Mouse (Mus musculus) kidney, postnatal 36 days (tissue): Measurements from ENCODE around the gene Scyl1.
"Not testable (repeated sequence)": the region's sequence is repeated elsewhere in the genome, so short reads cannot be mapped to it uniquely, and the experiment has no call there.

ENCODE experiments used
- DNase-seq, 2 experiments: peaks; one replicate each; pipeline ENCODE4 v3.0.0; 2021 to 2022; ENCODE audit warnings: mixed read lengths in 2 of 2

Gene Scyl1

DNA sequence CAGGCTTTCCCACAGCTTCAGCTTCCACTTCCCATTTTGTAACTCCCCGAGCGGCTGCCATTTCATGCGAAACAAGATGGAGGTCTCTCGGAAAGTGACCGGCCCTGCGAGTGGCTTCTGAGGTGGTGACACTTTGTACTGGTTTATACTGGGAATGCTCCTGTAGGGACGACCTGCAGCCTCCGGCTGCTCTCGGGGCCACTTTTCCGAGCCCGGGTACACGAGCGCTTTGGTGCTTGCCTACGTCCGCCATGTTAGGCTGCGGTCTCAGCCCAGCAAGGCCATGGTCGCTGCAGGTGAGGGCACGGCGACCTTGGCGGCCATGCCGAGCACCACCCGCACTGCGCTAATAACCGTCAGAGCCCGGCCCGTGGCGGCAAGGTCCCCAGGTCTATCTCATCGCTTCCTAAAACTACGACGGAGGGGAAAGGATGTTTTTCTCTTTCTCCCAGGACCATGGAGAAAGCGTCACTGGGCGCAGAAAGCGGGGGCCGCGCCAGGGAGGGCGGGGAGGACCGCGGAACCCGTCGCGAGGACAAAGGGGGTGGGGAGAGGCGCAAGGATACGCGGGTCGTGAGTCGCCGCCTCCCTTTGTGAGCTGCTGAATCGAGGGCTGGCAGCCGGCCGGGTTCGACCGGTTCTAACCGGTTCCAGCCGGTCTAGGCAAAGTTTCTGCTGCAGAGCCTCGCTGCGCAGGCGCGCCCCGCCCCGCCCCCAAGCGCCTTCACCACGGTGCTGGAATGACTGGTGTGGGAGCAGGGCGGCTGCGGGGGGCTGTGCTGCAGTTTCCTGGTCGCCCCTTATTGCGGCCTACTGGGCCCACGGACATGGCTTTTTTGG is 32.0 kb upstream of the Scyl1 start:
- DNase-seq: peak; percentile 100

GRCm38 (mm10) chr19:5802787-5803040 is 31.5 kb upstream of the Scyl1 start:
- DNase-seq: no peak

- DNase-seq: peak; percentile 96
Observed at GRCm38 (mm10) chr19:5802011-5802786, 31.0 kb upstream of the Scyl1 start.

DNA sequence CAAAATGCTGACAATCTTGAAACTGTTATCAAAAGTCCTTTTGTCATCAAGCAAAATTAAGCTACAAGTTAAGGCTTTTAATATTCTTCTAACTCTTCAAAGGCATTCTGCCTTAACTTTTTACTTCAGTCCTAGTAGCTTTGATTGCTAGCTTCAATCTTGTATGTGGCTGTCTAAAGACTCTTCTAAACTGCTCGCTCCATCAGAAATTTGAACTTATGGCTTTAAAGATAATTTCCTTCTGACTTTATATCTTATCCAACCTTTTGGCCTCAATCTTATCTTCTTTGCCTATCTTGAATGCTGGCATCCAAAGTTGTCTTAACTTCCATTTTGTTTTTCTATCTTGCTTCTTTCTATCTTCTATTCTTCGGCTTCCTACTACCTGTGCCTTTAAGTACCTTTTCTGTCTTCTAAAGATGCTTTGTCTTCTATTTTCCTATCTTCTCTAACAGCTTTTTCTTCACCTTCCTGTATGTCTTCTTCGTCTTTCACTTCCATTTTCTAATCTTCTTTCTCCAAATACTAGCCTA is 30.3 kb upstream of the Scyl1 start:
- DNase-seq: no peak

GRCm38 (mm10) chr19:5800632-5801431 is 29.6 kb upstream of the Scyl1 start:
- no peak for DNase-seq

GRCm38 (mm10) chr19:5800350-5800631 is 29.1 kb upstream of the Scyl1 start:
- DNase-seq: no peak

- DNase-seq: no peak
Observed at GRCm38 (mm10) chr19:5799566-5800349, 28.5 kb upstream of the Scyl1 start.

- no peak for DNase-seq
Observed at GRCm38 (mm10) chr19:5798700-5799479, 27.7 kb upstream of the Scyl1 start.

DNA sequence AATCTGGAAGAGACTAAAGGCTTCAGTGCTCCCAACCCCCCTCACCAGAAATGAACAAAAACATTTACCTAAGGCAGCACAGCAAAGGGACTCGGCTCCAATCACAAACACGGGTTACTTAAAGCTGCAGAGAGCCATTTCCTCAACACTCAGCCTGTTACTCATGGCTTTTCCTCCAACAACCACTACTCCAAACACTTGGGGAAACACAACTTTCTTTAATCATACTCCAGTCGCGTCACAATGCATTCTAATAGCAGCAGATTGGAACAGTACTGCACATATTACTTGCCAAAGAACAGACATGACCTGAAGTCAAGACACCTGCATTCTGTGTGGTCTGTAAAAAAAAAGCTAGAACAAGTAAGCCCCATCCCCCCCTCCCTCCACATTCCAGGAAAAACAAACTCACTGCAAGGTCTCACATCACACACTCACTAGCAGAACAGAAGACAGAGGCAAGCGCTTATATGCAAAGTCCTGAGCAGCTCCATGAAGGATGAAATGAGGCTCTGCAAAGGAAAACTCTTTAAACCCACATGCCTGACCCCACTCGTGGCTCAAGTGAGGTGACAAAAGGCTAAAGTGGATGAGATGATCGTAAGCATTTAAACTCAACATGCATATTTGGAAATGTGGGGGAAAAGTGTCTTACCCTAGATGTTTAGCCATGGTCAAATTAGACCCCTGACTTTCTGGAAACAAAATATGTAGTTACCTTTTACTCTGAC is 26.3 kb upstream of the Scyl1 start:
- DNase-seq: no peak

GRCm38 (mm10) chr19:5796573-5797111 is 25.4 kb upstream of the Scyl1 start:
- no peak for DNase-seq

DNA sequence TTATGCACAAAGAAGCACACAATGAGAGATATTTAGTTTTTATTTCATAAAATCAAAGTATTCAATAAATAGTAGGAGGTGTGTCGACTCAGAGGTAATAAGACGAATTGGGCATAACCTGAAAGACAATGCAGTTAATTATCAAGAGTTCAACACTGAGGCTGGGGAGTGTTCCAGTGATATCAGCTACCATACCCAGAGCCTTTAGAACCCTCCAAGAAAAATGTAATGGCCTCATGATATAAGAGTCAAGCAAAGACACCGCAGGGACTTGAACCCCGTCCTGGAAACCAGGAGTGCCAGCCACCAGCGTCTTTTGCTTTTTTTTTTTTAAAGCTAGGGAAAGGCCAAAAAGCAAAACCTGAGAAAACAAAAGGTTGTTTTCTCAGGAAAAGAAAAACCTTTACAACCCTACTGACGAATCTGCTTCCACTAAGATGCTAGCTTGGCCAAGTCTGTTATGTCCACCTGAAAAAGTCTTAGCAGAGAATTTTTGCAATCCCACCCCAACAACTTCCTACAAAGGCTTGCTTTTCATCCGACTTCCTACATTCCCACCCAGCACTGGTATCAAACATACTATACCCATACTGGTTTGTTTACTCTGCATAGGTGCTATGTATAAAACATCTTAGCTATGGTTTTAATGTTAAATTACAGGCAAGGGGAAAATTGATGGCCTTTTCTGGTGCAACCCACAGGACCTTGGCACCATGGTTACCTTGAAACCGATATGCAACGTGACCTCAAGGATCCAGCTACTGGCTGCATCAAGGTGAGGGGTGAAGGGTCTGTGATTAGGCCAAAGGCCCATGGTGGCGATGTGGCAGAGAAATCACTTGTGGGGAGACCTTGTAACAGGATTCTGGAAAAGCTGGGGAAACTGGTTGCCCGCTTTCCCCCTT is 24.7 kb upstream of the Scyl1 start:
- no peak for DNase-seq

DNA sequence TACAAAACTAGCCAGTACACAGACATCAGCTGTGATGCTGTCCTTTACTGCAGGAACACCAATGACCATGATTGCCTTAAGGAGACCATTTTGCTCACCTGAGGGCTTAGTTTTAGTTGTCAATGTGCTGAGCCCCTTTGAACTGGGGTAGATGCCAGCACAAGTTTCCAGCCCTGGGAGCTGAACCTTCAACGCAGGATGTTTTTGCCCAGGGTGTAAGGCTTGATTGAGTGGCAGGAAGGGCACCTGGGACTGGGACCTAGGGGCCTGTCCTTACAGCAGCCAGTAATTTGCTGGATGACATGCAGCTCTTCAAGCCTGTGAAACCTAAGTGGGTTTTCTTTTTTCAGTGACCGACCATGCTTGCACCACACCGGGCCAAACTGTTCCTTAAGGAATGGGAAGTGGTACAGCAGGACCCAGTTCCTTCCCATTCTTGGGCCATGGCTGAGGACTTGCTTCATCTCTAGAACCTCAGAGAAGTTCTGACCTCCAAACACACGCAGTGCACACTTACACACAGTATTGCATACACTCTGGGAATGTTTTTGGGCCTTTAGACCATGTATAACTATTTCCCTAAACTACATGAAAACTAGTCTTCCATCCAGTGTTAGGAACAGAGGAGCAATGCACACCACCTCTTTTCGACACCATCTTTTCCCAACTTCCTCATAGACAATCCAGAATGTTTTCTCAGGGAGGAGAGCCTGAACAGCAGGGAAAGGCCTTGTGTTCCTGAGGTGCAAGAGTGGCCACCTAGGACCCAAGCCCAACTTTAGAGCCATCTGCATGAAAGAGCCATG is 23.8 kb upstream of the Scyl1 start:
- DNase-seq: peak in 1 of 2 experiments; percentile 56

DNA sequence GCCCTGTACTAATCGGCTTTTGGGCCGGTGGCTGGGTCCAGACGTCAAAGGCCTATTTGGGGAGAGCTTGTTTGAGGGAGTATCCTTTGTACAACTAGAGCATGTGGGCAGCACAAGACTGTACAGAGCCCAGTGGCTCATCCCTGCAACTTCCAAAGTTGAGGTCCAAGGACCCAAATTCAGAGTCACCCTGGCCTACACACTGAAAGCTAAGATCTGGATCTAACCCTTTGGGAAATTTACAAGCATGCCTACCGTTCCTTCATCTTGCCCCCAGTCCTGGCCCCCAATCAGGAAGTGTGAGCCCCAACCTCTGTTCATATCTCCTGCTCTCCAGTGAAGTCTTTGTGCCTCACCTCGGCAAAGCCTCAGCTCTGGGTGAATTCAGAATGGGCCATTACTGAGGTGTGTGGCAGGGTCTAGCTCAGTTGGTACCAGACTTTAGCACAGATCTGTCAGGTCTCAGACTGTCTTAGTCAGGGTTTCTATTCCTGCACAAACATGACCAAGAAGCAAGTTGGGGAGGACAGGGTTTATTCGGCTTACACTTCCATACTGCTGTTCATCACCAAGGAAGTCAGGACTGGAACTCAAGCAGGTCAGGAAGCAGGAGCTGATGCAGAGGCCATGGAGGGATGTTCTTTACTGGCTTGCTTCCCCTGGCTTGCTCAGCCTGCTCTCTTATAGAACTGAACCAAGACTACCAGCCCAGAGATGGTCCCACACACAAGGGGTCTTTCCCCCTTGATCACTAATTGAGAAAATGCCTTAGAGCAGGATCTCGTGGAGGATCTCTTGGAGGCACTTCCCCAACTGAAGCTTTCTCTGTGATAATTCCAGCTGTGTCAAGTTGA is 22.9 kb upstream of the Scyl1 start:
- DNase-seq: not testable (repeated sequence)

DNA sequence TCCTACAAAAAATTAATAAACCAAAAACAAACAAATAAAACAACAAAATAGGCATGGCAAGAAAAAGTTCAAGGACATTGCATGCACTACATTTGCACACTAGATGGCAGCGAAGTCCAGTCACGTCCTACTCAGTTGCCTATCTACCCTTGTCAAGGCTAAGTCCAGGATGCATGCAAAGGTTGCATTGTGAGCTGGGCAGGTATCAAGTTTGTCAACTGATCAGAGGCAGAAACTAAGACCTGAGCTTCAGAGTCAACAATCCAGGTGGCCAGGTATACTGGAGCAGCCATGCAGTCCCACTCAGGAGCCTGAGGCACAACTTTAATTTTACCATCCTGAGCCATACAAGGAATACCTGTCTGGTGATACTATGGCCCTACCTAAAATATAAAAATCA is 21.9 kb upstream of the Scyl1 start:
- peak; percentile 77 to 80 for DNase-seq

DNA sequence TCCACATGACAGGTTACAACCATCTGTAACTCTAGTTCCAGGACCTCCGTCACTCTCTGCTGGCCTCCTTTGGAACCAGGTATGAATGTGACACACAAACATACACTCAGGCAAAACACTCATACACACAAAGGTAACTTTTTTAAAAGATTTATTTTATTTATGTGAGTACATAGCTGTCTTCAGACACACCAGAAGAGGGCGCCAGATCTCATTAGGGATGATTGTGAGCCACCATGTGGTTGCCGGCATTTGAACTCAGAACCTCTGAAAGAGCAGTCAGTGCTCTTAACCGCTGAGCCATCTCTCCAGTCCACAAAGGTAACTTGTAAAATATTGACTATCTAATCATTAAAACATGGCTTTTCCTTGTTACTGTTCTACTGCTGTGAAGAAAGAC is 20.1 kb upstream of the Scyl1 start:
- no peak for DNase-seq

GRCm38 (mm10) chr19:5789066-5789465 is 17.8 kb upstream of the Scyl1 start:
- DNase-seq: no peak

GRCm38 (mm10) chr19:5788620-5789019 is 17.4 kb upstream of the Scyl1 start:
- no peak for DNase-seq

GRCm38 (mm10) chr19:5787920-5788319 is 16.7 kb upstream of the Scyl1 start:
- no peak for DNase-seq
